Mouse (Mus musculus) adrenal gland, adult 18-20 months (tissue): ENCODE measurements at regions not wholly inside any gene's neighbourhood (a gene's known extent, or its start where the extent isn't known, plus 50 kb on each side); places are given as distances from the start of the nearest gene placed in this dataset.

Source experiments
- DNase-seq, 2 experiments: peaks; one replicate each; pipeline ENCODE4 v3.0.0; 2021 to 2022; ENCODE audit warnings: low spot score in 2 of 2

GRCm38 (mm10) chr17:48880590-48880989 is 51.6 kb upstream of the Lrfn2 start:
- no peak for DNase-seq

- no peak for DNase-seq
These were observed 50.2 kb upstream of the Lrfn2 start for GRCm38 (mm10) chr17:48881946-48882345.
